Mouse (Mus musculus): ENCODE data around the gene Gm11549. TPM values are rescaled to one million over a fixed set of nuclear protein-coding genes. Genes with fewer than 3 reads are reported as not detected.

Gm11549 gene
- 0.41 and 0.89 TPM in 2 replicates for polyA plus RNA-seq (2015; fragmentation: Nextera tagmentation; extraction: Ambion mirVana)

GRCm38 (mm10) chr3:36521073-36522060 is at the start of gene Gm11549:
Gm11549 (minus strand) TSS chr3:36521813.

DNA sequence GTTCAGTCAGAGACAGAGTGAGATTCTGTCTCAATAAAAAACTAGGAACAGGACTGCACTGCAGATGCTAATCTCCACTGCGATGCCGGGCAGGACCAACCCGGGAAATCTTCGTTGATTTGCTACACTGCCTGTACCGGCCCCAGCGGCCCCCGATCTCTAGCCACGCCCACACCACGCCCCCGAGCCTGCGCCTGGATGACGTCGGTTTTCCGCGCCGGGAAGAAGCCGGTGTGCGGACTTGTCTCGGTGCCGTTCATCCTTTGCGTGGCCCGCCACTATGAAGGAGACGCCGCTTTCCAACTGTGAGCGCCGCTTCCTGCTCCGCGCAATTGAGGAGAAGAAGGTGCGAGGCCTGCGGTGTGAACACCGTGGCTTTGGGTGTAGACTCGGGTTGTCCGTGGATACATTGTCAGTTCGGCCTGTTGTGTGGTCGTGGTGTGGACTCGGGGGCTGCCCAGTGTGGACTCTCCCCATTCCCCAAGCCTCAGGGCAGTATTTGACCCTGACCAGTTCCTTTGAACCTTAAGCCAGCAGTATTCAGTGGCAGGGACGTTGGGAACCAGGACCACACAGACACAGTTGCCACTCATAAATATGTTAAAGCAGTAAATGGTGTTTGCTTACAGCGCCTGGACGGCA is 30.9 kb upstream of the Gm11549 start, which contains the start of gene Exosc9:
Gene Exosc9, plus strand, starts transcription at position 201 of the 642 bp plus-strand sequence.

GRCm38 (mm10) chr3:36475532-36476087 is 46.0 kb downstream of the Gm11549 start, which contains the start of the genes Anxa5 and 1810062G17Rik:
Anxa5 (minus strand) TSS chr3:36475894.
1810062G17Rik (plus strand) TSS chr3:36475937.

Small RNA genes within 50 kb of the gene (microRNA-seq; reads per million reads assigned to microRNA genes)
- not detected for gene Mir7009

Other genes with a start within 250 kb of the Gm11549 start
- gene Anxa5, start 45.9 kb downstream of the Gm11549 start, polyA plus RNA-seq (2015; fragmentation: Nextera tagmentation; extraction: Ambion mirVana) = 86.6 and 111 TPM in 2 replicates
- gene 1810062G17Rik, start 45.9 kb downstream of the Gm11549 start, polyA plus RNA-seq (2015; fragmentation: Nextera tagmentation; extraction: Ambion mirVana) = 0.61 and 1.5 TPM in 2 replicates
- 61.0 and 62.7 TPM in 2 replicates for gene Exosc9, start 30.8 kb upstream of the Gm11549 start, polyA plus RNA-seq (2015; fragmentation: Nextera tagmentation; extraction: Ambion mirVana)
- gene Ccna2, start 50.3 kb upstream of the Gm11549 start, polyA plus RNA-seq (2015; fragmentation: Nextera tagmentation; extraction: Ambion mirVana) = 11.6 and 12.5 TPM in 2 replicates
- gene Bbs7, start 91.7 kb upstream of the Gm11549 start, polyA plus RNA-seq (2015; fragmentation: Nextera tagmentation; extraction: Ambion mirVana) = 17.2 and 18.3 TPM in 2 replicates
- gene Trpc3, start 168.4 kb upstream of the Gm11549 start, polyA plus RNA-seq (2015; fragmentation: Nextera tagmentation; extraction: Ambion mirVana) = 18.6 and 21.0 TPM in 2 replicates

Data from neural tube, postnatal 0 days (tissue).